Comparison of ENCODE assay signal across 8 mouse cellular contexts in the genomic region with DNA sequence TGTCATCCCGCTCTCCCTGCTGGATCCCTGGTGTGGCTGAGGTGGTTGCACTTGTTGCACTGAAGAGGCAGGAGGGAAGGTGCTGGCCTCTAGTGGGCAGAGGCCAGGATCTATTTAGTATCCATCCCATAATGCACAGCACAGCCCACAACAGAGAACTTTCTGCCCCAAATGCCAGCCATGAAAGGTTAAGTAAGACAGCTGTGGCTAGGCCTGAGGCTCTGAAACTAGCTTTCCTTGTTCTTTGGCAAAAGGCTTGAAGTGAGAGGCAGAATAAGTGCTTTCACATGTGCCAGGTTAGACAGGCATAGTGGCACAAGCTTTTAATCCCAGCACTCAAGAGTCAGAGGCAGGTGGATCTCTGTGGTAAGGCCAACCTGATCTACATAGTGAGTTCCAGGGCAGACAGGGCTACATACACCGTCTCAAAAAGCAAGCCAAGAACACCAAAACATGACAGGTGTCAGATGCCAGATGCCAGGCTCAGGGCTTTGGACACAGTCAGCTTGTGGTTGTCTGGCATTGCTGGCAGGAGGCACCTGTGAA.
DNase-seq lines count a peak whose midpoint lies in the region.

No protein-coding gene starts in this region.

- peak; percentile 38 to 66 for DNase-seq in adrenal gland, adult (ENCODE audit: inconsistent age in 2 of 2, low spot score in 1 of 2)
- DNase-seq in adrenal gland, postnatal 25 days = no peak
- DNase-seq in ovary, postnatal 36 days (ENCODE audit: low spot score) = peak; percentile 31
- no peak for DNase-seq in ovary, adult 18-20 months (ENCODE audit: low spot score)
- peak; percentile 20 to 52 for DNase-seq in kidney, postnatal 36 days
- peak; percentile 75 for DNase-seq in thymus, postnatal 14 days
- DNase-seq in left cerebral cortex, adult 9 months (ENCODE audit: low spot score in 2 of 2) = no peak
- no peak for DNase-seq in left cerebral cortex, adult 8-10 months (ENCODE audit: low spot score in 2 of 2)

Comparison
In these comparisons a context has a peak if more than half of its experiments do, and no peak if none do; other contexts are left out.
1. DNase-seq: peak in adrenal gland, adult (2 of 2), ovary, postnatal 36 days (single experiment), kidney, postnatal 36 days (2 of 2) and thymus, postnatal 14 days (single experiment); none in adrenal gland, postnatal 25 days (single experiment), ovary, adult 18-20 months (single experiment), left cerebral cortex, adult 9 months (0 of 2) and left cerebral cortex, adult 8-10 months (0 of 2).